8 mouse cellular contexts compared by ENCODE assay signal in genomic region chr2:50065902-50066245, GRCm38 (mm10). TPM values are rescaled to one million over a fixed set of nuclear protein-coding genes. Genes with fewer than 3 reads are reported as not detected.
DNase-seq lines count a peak whose midpoint lies in the region; ATAC-seq and TF ChIP-seq lines count a peak whose summit lies in the region.

No protein-coding gene starts in this region.

- H3K4me2 ChIP-seq in forebrain, embryonic 14.5 days (ENCODE audit: low read length), result peak overlapping the region; percentile 93
- H3K4me2 ChIP-seq in liver, embryonic 11.5 days, result peak overlapping the region; percentile 82
- H3K4me2 ChIP-seq in neural tube, embryonic 15.5 days, result peak overlapping the region; percentile 93

- H3K9me3 ChIP-seq in forebrain, embryonic 14.5 days (replicated peaks; ENCODE audit: control insufficient read depth, low read length), result no peaks in the 10 kb centered on the region
- H3K9me3 ChIP-seq in liver, embryonic 11.5 days (ENCODE audit: control insufficient read depth, low read length), result no peaks in the 10 kb centered on the region
- H3K9me3 ChIP-seq in neural tube, embryonic 15.5 days (replicated peaks), result no peaks in the 10 kb centered on the region

- no peaks in the 10 kb centered on the region for H3K27me3 ChIP-seq in forebrain, embryonic 14.5 days (replicated peaks; ENCODE audit: control insufficient read depth, insufficient read depth, low read length)
- peaks cover 21% of the 10 kb centered on the region for H3K27me3 ChIP-seq in liver, embryonic 11.5 days (replicated peaks; ENCODE audit: control insufficient read depth, insufficient read depth, low read length)
- 0 out of 2 replicates have a peak, but pooled peaks cover 4% of the 10 kb centered on the region for H3K27me3 ChIP-seq in neural tube, embryonic 15.5 days (replicated peaks)

- no peak for ATAC-seq in forebrain, embryonic 14.5 days
- ATAC-seq in liver, embryonic 11.5 days (replicated peaks; ENCODE audit: low FRiP score), result peak; percentile 64
- ATAC-seq in neural tube, embryonic 15.5 days (ENCODE audit: low FRiP score), result peak; percentile 59; the same call in 1 of the 2 replicates
- ATAC-seq in activated CD4-positive, CD25-positive, alpha-beta regulatory T cell, adult 4 months, result no peak

- H3K4me1 ChIP-seq in forebrain, embryonic 14.5 days (ENCODE audit: control insufficient read depth, insufficient read depth, low read length), result peaks cover 5% of the 10 kb centered on the region
- H3K4me1 ChIP-seq in liver, embryonic 11.5 days (replicated peaks; ENCODE audit: control insufficient read depth, insufficient read depth, low read length), result no peaks in the 10 kb centered on the region
- H3K4me1 ChIP-seq in neural tube, embryonic 15.5 days, result peaks cover 19% of the 10 kb centered on the region

- no peak for TF ChIP-seq CTCF in layer of hippocampus, adult 2 months (conservative IDR thresholded peaks at IDR 0.05)

- no peak overlapping the region for H3K27ac ChIP-seq in layer of hippocampus, adult 2 months
- no peak overlapping the region for H3K27ac ChIP-seq in forebrain, embryonic 14.5 days (ENCODE audit: low read depth, low read length)
- no peak overlapping the region for H3K27ac ChIP-seq in liver, embryonic 11.5 days (ENCODE audit: low read depth, low read length)
- H3K27ac ChIP-seq in neural tube, embryonic 15.5 days (replicated peaks), result peak overlapping the region; percentile 2; the same call in 1 of the 2 replicates

- no peak for DNase-seq in layer of hippocampus, adult 2 months (ENCODE audit: low spot score in 2 of 2)
- no peak for DNase-seq in layer of hippocampus, adult 8-10 months (ENCODE audit: low spot score in 2 of 2)
- DNase-seq in forebrain, embryonic 14.5 days (ENCODE audit: low spot score), result no peak
- DNase-seq in liver, embryonic 11.5 days (ENCODE audit: low spot score), result no peak
- DNase-seq in spleen, postnatal 10 days (ENCODE audit: low spot score in 2 of 2), result no peak
- DNase-seq in embryo, embryonic 10.5 days (ENCODE audit: low spot score), result no peak

- H3K36me3 ChIP-seq in forebrain, embryonic 14.5 days (ENCODE audit: control insufficient read depth, insufficient read depth, low read length), result no peaks in the 10 kb centered on the region
- H3K36me3 ChIP-seq in liver, embryonic 11.5 days (ENCODE audit: control insufficient read depth, insufficient read depth, low read length), result no peaks in the 10 kb centered on the region
- no peaks in the 10 kb centered on the region for H3K36me3 ChIP-seq in neural tube, embryonic 15.5 days

- WGBS in forebrain, embryonic 14.5 days, result 1% methylated on average over 14 of the region's 14 CpGs
- WGBS in liver, embryonic 11.5 days, result under 1% methylated on average over 14 of the region's 14 CpGs
- WGBS in neural tube, embryonic 15.5 days, result 0% methylated on average over 14 of the region's 14 CpGs

- peak overlapping the region; percentile 71 for H3K9ac ChIP-seq in forebrain, embryonic 14.5 days (ENCODE audit: low read length)
- no peak overlapping the region for H3K9ac ChIP-seq in liver, embryonic 11.5 days (ENCODE audit: low read depth, low read length)
- H3K9ac ChIP-seq in neural tube, embryonic 15.5 days (replicated peaks), result peak overlapping the region; percentile 44; the same call in 1 of the 2 replicates

- peak overlapping the region; percentile 68 for H3K4me3 ChIP-seq in layer of hippocampus, adult 2 months
- H3K4me3 ChIP-seq in forebrain, embryonic 14.5 days (ENCODE audit: low read depth, low read length), result peak overlapping the region; percentile 75
- H3K4me3 ChIP-seq in liver, embryonic 11.5 days (ENCODE audit: low read depth, low read length), result peak overlapping the region; percentile 60
- H3K4me3 ChIP-seq in neural tube, embryonic 15.5 days (replicated peaks), result peak overlapping the region; percentile 72

RNA-seq across cellular contexts. Expression of gene Lypd6, which starts 0.4 kb away (rescaled TPM):
- total RNA-seq in layer of hippocampus, adult 2 months (2021), result 10 to 100 TPM; 17.5 to 19.5 TPM
- 10 to 100 TPM; 14.9 to 19.1 (median 16.2) TPM for total RNA-seq in layer of hippocampus, adult 8-10 months (2022)
- 15.9 and 16.5 TPM in 2 replicates for polyA plus RNA-seq in forebrain, embryonic 14.5 days (2014; fragmentation: Nextera tagmentation; extraction: Ambion mirVana)
- 1.8 and 2.5 TPM in 2 replicates for polyA plus RNA-seq in liver, embryonic 11.5 days (2014; fragmentation: Nextera tagmentation; extraction: Ambion mirVana)
- polyA plus RNA-seq in neural tube, embryonic 15.5 days (2015; fragmentation: Nextera tagmentation; extraction: Ambion mirVana), result 14.7 and 16.0 TPM in 2 replicates
- not detected for polyA plus RNA-seq in activated CD4-positive, CD25-positive, alpha-beta regulatory T cell, adult 4 months (2017; shearing (Covaris generic))

Comparison
In these comparisons a context has a peak if more than half of its experiments do, and no peak if none do; other contexts are left out.
1. ATAC-seq: peak in liver, embryonic 11.5 days (single experiment) and neural tube, embryonic 15.5 days (single experiment); none in forebrain, embryonic 14.5 days (single experiment) and activated CD4-positive, CD25-positive, alpha-beta regulatory T cell, adult 4 months (single experiment).
2. Peak in every context shown above with its lines, with median percentiles within 50 percentile points of each other: H3K4me3 ChIP-seq and H3K4me2 ChIP-seq.